Mouse (Mus musculus) cerebellum, adult (tissue): ENCODE measurements around the gene Abhd16b.
A peak's percentile ranks its signal among the peaks of the same experiment; 100 is the strongest.
"Not testable (repeated sequence)": the region's sequence is repeated elsewhere in the genome, so short reads cannot be mapped to it uniquely, and the experiment has no call there.

Experiments
- ATAC-seq: cut with Nextera tagmentation; 2 replicates; pipeline ENCODE4 v1.9.2; 2017; ENCODE audit warnings: mild to moderate bottlenecking, moderate library complexity, mixed read lengths; ENCODE audit not compliant: insufficient number of reproducible peaks, low FRiP score, low TSS enrichment

Gene Abhd16b

GRCm38 (mm10) chr2:181485741-181486140 lies 7.3 kb upstream of the Abhd16b start:
- ATAC-seq, result no peak

- no peak for ATAC-seq
Observed at GRCm38 (mm10) chr2:181487338-181488277, 5.4 kb upstream of the Abhd16b start.

- ATAC-seq, result no peak
Observed at GRCm38 (mm10) chr2:181491432-181492205, 1.4 kb upstream of the Abhd16b start.

- ATAC-seq, result no peak
Observed at GRCm38 (mm10) chr2:181492206-181492605, 800 bp upstream of the Abhd16b start.

GRCm38 (mm10) chr2:181494266-181494945 lies 1.4 kb downstream of the Abhd16b start:
- no peak for ATAC-seq

- ATAC-seq, result not testable (repeated sequence)
Observed at GRCm38 (mm10) chr2:181495845-181496244, 2.8 kb downstream of the Abhd16b start.

- no peak for ATAC-seq
Observed at GRCm38 (mm10) chr2:181496281-181496680, 3.3 kb downstream of the Abhd16b start.

GRCm38 (mm10) chr2:181496831-181497547 lies 4.0 kb downstream of the Abhd16b start, which contains the start of gene Tpd52l2:
Gene Tpd52l2 (plus strand): TSS chr2:181497142.
- peak; percentile 93 for ATAC-seq

GRCm38 (mm10) chr2:181497548-181497875 lies 4.5 kb downstream of the Abhd16b start:
- 0 out of 2 replicates have a peak, but pooled peaks have one; percentile 13 for ATAC-seq

GRCm38 (mm10) chr2:181498644-181499043 lies 5.6 kb downstream of the Abhd16b start:
- no peak for ATAC-seq

GRCm38 (mm10) chr2:181509191-181509590 lies 16.2 kb downstream of the Abhd16b start:
- ATAC-seq, result no peak

GRCm38 (mm10) chr2:181511231-181511630 lies 18.2 kb downstream of the Abhd16b start:
- no peak for ATAC-seq

GRCm38 (mm10) chr2:181519201-181519600 lies 26.2 kb downstream of the Abhd16b start:
- no peak for ATAC-seq

- ATAC-seq, result peak; percentile 98
Observed at GRCm38 (mm10) chr2:181520118-181520935, 27.3 kb downstream of the Abhd16b start, which contains the start of gene Dnajc5. Gene Dnajc5 (plus strand): TSS chr2:181520485.

GRCm38 (mm10) chr2:181520936-181521227 lies 27.9 kb downstream of the Abhd16b start:
- ATAC-seq, result no peak; the same call in 1 of the 2 replicates

- no peak for ATAC-seq
Observed at GRCm38 (mm10) chr2:181521491-181521890, 28.5 kb downstream of the Abhd16b start.

GRCm38 (mm10) chr2:181522811-181523210 lies 29.8 kb downstream of the Abhd16b start:
- no peak for ATAC-seq

- no peak for ATAC-seq
Observed at GRCm38 (mm10) chr2:181525526-181525925, 32.5 kb downstream of the Abhd16b start.

GRCm38 (mm10) chr2:181529076-181529475 lies 36.1 kb downstream of the Abhd16b start:
- ATAC-seq, result no peak
